Mouse (Mus musculus) neural tube, embryonic 11.5 days (tissue): ENCODE results near the gene Prn. TPM values are rescaled to one million over a fixed set of nuclear protein-coding genes. Genes with fewer than 3 reads are reported as not detected.
A peak's percentile ranks its signal among the peaks of the same experiment; 100 is the strongest.

Experiments
- ATAC-seq: fragments of 200-750 bp; cut with Nextera tagmentation; 2 replicates; pipeline ENCODE4 v1.8.0; 2017; ENCODE audit warnings: moderate number of reproducible peaks, mild to moderate bottlenecking, moderate TSS enrichment, moderate library complexity; ENCODE audit not compliant: insufficient read depth, low FRiP score, low TSS enrichment
- DNase-seq: peaks from one replicate; pipeline ENCODE4 v3.0.0-alpha.2; 2015; ENCODE audit warnings: low spot score
- H3K27ac ChIP-seq: fragments of 300-500 bp; sonication (generic); 2 replicates; pipeline ENCODE4 v1.5.1; 2014; ENCODE audit warnings: low read depth, mild to moderate bottlenecking, low read length
- H3K27me3 ChIP-seq: fragments of 300-500 bp; sonication (generic); 2 replicates; pipeline ENCODE4 v1.6.1; 2014; ENCODE audit warnings: mild to moderate bottlenecking, low read length, mixed read lengths; ENCODE audit not compliant: control insufficient read depth, insufficient read depth
- H3K36me3 ChIP-seq: fragments of 300-500 bp; sonication (generic); 2 replicates; pipeline ENCODE4 v1.6.1; 2014; ENCODE audit warnings: mild to moderate bottlenecking, low read length, moderate library complexity, mixed read lengths; ENCODE audit not compliant: control insufficient read depth, insufficient read depth
- H3K4me1 ChIP-seq: fragments of 300-500 bp; sonication (generic); 2 replicates; pipeline ENCODE4 v1.6.1; 2014; ENCODE audit warnings: low read length, mixed read lengths; ENCODE audit not compliant: control insufficient read depth, insufficient read depth
- H3K4me2 ChIP-seq: fragments of 300-500 bp; sonication (generic); 2 replicates; pipeline ENCODE4 v1.6.1; 2014; ENCODE audit warnings: low read depth, mild to moderate bottlenecking, moderate library complexity
- H3K4me3 ChIP-seq: fragments of 300-500 bp; sonication (generic); 2 replicates; pipeline ENCODE4 v1.5.1; 2014; ENCODE audit warnings: low read depth, low read length
- H3K9ac ChIP-seq: fragments of 300-500 bp; sonication (generic); 2 replicates; pipeline ENCODE4 v1.6.1; 2014; ENCODE audit warnings: mild to moderate bottlenecking, low read length
- H3K9me3 ChIP-seq: fragments of 300-500 bp; sonication (generic); 2 replicates; pipeline ENCODE4 v1.6.1; 2016; ENCODE audit warnings: low read length; ENCODE audit not compliant: control insufficient read depth
- WGBS: fragments of 180-500 bp; shearing (Covaris S2); extraction: QIAGEN DNeasy Blood & Tissue Kit; methylation state at CpG from one replicate; pipeline ENCODE4 v1.1.7; 2014; 5-methylcytosine and 5-hydroxymethylcytosine counted together
- polyA plus RNA-seq: library from polyadenylated mRNA; unstranded; fragments of >200 nt; fragmentation: Nextera tagmentation; extraction: Ambion mirVana; gene quantifications from 2 replicates; pipeline ENCODE4 v1.2.1, GENCODE M21; 2014

Gene Prn
- polyA plus RNA-seq, 1 experiment from 2014 or later: not detected

DNA sequence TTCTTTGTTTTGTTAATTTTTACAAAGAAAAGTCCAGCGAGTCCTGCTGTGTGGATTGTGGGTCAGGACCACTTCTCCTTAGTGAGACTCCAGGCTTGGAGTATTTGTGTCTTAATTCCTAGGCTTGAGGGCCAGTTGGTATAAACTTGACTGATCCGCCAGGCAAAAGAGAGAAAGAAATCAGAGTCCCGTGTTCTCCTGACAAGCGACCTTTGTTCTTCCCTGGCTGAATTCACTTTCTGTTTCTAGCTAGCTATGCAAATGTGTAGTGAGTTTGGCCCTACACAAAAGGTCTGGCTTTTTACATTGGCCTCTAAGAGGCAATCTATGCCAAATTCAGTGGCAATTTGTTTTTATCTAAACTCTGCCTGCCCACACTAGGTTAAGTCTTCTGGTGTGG is 28.0 kb upstream of the Prn start:
- no peak overlapping the region for H3K27ac ChIP-seq
- no peaks in the 10 kb centered on the region for H3K4me1 ChIP-seq
- H3K9ac ChIP-seq: no peak overlapping the region
- no peaks in the 10 kb centered on the region for H3K36me3 ChIP-seq
- H3K4me2 ChIP-seq: no peak overlapping the region
- no peaks in the 10 kb centered on the region for H3K27me3 ChIP-seq
- DNase-seq (no peak), ATAC-seq (no peak)
- WGBS: 64% methylated on average over 4 of the region's 4 CpGs
- no peak overlapping the region for H3K4me3 ChIP-seq
- H3K9me3 ChIP-seq: no peaks in the 10 kb centered on the region

DNA sequence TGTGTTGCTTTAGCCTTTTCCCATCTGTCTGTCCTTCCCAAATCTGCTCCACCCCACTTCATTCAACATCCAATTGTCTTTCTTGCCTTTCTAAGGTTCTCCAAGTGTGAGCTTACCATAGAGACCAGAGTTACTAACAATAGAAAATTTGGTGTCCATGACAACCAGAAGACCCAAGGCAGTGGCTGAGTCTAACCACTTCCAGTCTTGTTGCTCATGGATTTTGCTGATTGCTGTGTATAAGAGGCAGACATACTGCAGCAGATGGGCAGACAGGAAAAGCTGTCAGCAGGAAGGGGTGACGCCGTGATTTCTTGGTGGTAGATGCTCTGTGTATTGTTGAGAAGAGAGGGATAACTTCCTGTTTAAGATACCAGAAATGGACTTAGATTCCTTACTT is 26.6 kb upstream of the Prn start:
- no peaks in the 10 kb centered on the region for H3K36me3 ChIP-seq
- no peak overlapping the region for H3K9ac ChIP-seq
- H3K4me1 ChIP-seq: no peaks in the 10 kb centered on the region
- no peak overlapping the region for H3K27ac ChIP-seq
- ATAC-seq: no peak
- no peak for DNase-seq
- H3K27me3 ChIP-seq: no peaks in the 10 kb centered on the region
- H3K4me3 ChIP-seq: no peak overlapping the region
- no peaks in the 10 kb centered on the region for H3K9me3 ChIP-seq
- H3K4me2 ChIP-seq: no peak overlapping the region
- WGBS: 69% methylated on average over 2 of the region's 2 CpGs

DNA sequence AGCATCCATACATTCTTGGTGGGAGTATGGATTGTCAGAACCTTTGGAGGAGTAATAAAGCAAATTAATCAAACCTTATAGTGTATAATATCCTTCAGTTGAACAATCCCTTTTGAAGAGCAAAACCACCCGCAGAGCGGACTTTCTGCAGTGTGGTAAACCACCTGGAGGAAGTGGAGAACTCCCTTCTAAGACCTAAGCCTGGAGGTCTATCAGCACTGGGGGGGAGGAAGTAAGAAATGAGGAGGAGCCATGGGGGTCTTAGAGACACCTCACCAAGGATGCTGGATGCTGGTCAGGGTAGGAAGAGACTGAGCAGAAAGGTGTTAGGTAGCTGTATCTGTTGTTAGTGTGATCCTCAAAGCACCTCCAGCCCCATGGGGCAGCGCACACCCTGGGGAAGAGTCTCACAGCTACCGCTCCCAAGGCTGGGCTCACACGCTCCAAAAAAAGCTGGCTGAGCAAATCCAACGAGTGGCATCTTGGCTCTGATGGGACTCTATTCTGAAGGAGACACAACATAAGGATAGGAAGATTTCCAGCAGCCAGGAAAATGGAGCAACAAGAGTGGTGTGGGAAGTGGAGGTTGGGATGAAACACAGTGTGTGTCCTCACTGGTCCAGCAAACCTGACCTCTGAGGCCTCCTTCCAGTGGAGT is 23.1 kb upstream of the Prn start:
- Histone ChIP-seq H3K9me3 (no peaks in the 10 kb centered on the region), H3K4me1 (no peaks in the 10 kb centered on the region), H3K4me2 (no peak overlapping the region), H3K27me3 (no peaks in the 10 kb centered on the region), H3K4me3 (no peak overlapping the region), H3K27ac (no peak overlapping the region), H3K36me3 (no peaks in the 10 kb centered on the region), H3K9ac (no peak overlapping the region)
- 86% methylated on average over 6 of the region's 6 CpGs for WGBS
- DNase-seq (no peak), ATAC-seq (no peak)

DNA sequence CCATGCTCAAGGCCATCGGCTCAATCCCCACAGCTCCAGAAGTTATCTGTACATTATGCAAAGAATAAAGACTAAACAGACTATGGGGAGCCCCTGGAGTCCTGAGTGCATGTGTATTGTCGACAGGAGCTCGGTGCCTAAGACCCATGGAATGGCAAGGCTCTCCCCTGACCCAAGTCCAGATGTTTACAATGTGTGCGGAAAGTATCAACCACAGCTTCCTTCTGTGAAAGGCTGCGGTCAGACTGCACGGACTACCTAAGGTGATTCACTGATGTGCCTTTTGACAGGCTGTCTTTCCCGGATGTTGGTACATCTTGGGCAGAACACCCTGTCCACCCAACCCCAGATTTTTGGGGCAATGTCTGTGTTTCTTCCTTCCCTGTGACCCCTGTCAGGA is 21.5 kb upstream of the Prn start:
- DNase-seq (no peak), ATAC-seq (no peak)
- H3K9ac ChIP-seq: no peak overlapping the region
- H3K4me2 ChIP-seq: no peak overlapping the region
- H3K9me3 ChIP-seq: no peaks in the 10 kb centered on the region
- H3K27me3 ChIP-seq: no peaks in the 10 kb centered on the region
- H3K27ac ChIP-seq: no peak overlapping the region
- peaks cover 3% of the 10 kb centered on the region; the same call in 1 of the 2 replicates for H3K4me1 ChIP-seq
- H3K4me3 ChIP-seq: no peak overlapping the region
- 79% methylated on average over 7 of the region's 7 CpGs for WGBS
- H3K36me3 ChIP-seq: no peaks in the 10 kb centered on the region

DNA sequence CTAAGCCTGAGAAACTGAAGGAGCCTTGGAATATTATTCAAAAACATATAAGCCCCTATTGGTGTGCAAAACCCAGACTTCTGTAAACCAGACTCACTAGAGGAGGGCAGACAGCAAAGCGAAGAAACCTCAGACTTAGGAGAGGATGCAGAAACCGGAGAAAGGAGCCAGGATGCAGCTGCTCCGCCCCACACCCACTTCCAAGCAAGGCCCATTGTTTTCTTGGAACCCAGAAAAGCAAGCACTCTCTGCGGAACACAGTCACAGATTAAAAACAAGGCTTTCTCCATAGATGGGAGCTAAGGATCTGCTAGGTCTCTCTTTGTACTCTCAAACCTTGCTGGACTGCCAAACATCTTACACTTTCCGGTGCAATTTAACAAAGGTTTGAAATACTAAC is 17.2 kb upstream of the Prn start:
- DNase-seq: peak; percentile 22
- Histone ChIP-seq H3K9ac (no peak overlapping the region), H3K36me3 (no peaks in the 10 kb centered on the region), H3K4me3 (no peak overlapping the region), H3K4me1 (peaks cover 3% of the 10 kb centered on the region; the same call in 1 of the 2 replicates), H3K9me3 (no peaks in the 10 kb centered on the region), H3K27me3 (no peaks in the 10 kb centered on the region), H3K27ac (no peak overlapping the region), H3K4me2 (no peak overlapping the region)
- no peak for ATAC-seq
- WGBS: 36% methylated on average over 5 of the region's 5 CpGs

DNA sequence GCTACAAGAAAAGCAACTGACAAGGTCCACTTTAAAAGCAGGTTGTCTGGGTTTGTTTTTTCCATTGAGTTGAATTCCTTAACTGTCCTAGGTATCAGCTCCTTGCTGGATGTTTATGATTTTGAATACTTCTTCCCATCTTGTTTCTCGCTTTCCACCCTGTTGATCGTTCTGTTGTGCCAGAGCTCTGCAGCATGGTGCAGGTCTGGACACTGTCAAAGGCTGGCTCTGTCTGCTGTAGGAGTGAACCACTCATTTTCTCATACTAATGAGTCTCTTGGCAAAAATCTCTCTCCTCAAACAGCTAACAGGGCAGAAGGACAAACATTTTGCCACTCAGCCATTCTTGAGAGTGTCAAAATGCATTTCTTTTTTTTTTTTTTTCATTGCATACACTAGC is 14.7 kb upstream of the Prn start:
- no peak overlapping the region for H3K27ac ChIP-seq
- H3K4me1 ChIP-seq: peaks cover 3% of the 10 kb centered on the region; the same call in 1 of the 2 replicates
- no peaks in the 10 kb centered on the region for H3K9me3 ChIP-seq
- no peak overlapping the region for H3K4me2 ChIP-seq
- DNase-seq (no peak), ATAC-seq (no peak)
- no peaks in the 10 kb centered on the region for H3K36me3 ChIP-seq
- no peaks in the 10 kb centered on the region for H3K27me3 ChIP-seq
- H3K9ac ChIP-seq: no peak overlapping the region
- no peak overlapping the region for H3K4me3 ChIP-seq
- 86% methylated on average over 2 of the region's 2 CpGs for WGBS

DNA sequence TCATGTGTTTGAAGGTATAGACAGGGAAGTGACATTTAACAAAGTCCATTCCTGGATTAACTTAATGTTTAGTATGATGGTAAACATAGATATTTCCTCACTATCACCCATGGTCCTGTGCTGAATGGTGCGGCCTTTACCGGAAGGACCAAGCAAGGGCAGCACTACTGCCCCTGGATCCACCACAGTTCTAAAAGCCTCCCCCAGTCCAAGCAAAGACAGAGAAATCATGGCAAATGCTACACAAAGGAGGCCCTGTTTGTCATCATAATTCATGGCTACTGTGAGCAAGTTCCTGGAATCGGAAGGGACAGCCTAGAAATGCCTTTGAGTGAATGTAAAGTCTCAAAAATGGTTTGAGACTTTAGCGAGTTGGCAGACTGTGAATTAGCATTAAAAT is 13.7 kb upstream of the Prn start:
- H3K9ac ChIP-seq: no peak overlapping the region
- H3K4me2 ChIP-seq: no peak overlapping the region
- ATAC-seq (no peak), DNase-seq (no peak)
- peaks cover 3% of the 10 kb centered on the region; the same call in 1 of the 2 replicates for H3K4me1 ChIP-seq
- H3K4me3 ChIP-seq: no peak overlapping the region
- H3K27me3 ChIP-seq: no peaks in the 10 kb centered on the region
- no peak overlapping the region for H3K27ac ChIP-seq
- H3K9me3 ChIP-seq: no peaks in the 10 kb centered on the region
- no peaks in the 10 kb centered on the region for H3K36me3 ChIP-seq
- WGBS: 90% methylated on average over 4 of the region's 4 CpGs

DNA sequence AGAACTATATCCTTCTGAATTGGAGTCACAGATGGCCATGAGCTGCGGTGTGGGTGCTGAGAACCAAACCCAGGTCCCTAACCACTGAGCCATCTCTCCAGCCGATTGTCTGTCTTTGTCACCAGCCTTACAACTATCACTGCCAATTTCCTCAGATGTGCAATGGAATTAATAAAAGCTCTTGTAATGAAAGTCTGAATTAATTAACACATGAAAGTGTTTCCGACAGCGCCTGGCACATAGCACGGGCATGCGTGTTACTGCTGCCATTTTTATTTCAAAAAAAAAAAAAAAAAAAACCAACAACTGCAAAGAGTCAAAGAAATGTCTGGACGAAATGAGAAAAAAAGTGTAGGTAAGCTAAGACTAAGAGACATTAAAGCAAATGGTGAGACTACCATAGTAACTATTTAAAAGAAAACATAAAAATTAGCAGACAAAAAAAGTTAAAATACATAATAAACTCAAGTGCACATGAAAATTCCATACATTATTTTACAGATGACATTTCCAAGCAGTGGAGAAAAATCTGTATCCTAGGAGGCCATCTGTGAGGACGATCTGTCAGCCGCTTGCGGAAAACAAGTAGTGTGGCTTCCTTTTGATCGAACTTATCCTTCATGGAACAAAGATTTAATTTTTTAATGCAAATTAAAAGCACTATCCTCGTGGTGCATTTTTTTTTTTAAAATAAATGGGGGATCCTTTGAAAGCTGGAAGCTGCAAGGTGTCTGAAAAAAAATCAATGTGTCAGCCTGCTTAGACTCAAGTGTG is 12.2 kb upstream of the Prn start:
- ATAC-seq (no peak), DNase-seq (no peak)
- Histone ChIP-seq H3K27me3 (no peaks in the 10 kb centered on the region), H3K4me1 (peaks cover 2% of the 10 kb centered on the region; the same call in 1 of the 2 replicates), H3K4me2 (no peak overlapping the region), H3K4me3 (no peak overlapping the region), H3K9me3 (no peaks in the 10 kb centered on the region), H3K27ac (no peak overlapping the region), H3K9ac (no peak overlapping the region), H3K36me3 (no peaks in the 10 kb centered on the region)
- WGBS: 92% methylated on average over 12 of the region's 12 CpGs

DNA sequence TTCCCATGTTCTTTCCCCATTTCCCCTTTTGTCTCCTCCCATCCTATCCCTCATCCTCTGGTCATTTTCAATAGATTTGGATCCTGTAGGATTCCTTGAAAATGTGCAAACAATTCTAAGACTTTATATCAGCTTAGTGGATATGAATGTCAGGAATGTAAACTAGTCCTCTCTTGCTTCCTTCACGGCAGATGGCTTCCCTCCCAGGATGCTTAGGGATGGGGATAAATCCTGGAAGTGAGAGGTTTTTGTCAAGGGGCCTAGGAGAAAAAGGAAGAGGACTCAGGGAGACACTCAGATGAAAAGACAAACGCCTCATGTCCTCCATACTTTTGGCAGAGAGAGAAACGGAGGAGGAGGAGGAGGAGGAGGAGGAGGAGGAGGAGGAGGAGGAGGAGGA is 7.3 kb upstream of the Prn start:
- H3K9me3 ChIP-seq: no peaks in the 10 kb centered on the region

More for the DNA sequence above, 7.3 kb upstream of the Prn start:
- DNase-seq: no peak
- WGBS: 59% methylated on average over 2 of the region's 3 CpGs
- no peaks in the 10 kb centered on the region for H3K27me3 ChIP-seq
- H3K36me3 ChIP-seq: no peaks in the 10 kb centered on the region
- H3K9ac ChIP-seq: no peak overlapping the region
- ATAC-seq: no peak
- no peak overlapping the region for H3K4me2 ChIP-seq
- no peak overlapping the region for H3K4me3 ChIP-seq
- H3K27ac ChIP-seq: no peak overlapping the region
- no peaks in the 10 kb centered on the region for H3K4me1 ChIP-seq
